Mouse (Mus musculus): ENCODE measurements around the gene Etv4.

The Etv4 gene

GRCm38 (mm10) chr11:101785852-101786205, 658 bp upstream of the Etv4 start:
- no peak for DNase-seq

GRCm38 (mm10) chr11:101784488-101785142, 556 bp downstream of the Etv4 start:
- no peak for DNase-seq

GRCm38 (mm10) chr11:101784072-101784471, 1.1 kb downstream of the Etv4 start:
- no peak for DNase-seq

- DNase-seq: no peak
Observed at GRCm38 (mm10) chr11:101783584-101783983, 1.6 kb downstream of the Etv4 start.

GRCm38 (mm10) chr11:101783135-101783534, 2.0 kb downstream of the Etv4 start:
- no peak for DNase-seq

GRCm38 (mm10) chr11:101776846-101777245, 8.3 kb downstream of the Etv4 start:
- no peak for DNase-seq

GRCm38 (mm10) chr11:101772449-101772848, 12.7 kb downstream of the Etv4 start:
- peak; percentile 56 for DNase-seq

GRCm38 (mm10) chr11:101772027-101772426, 13.1 kb downstream of the Etv4 start:
- DNase-seq: no peak

GRCm38 (mm10) chr11:101770266-101770665, 14.9 kb downstream of the Etv4 start:
- DNase-seq: no peak

- no peak for DNase-seq
Observed at GRCm38 (mm10) chr11:101768721-101769120, 16.4 kb downstream of the Etv4 start.

- no peak for DNase-seq
Observed at GRCm38 (mm10) chr11:101767326-101767725, 17.8 kb downstream of the Etv4 start.

- no peak for DNase-seq
Observed at GRCm38 (mm10) chr11:101764546-101764945, 20.6 kb downstream of the Etv4 start.

- DNase-seq: no peak
Observed at GRCm38 (mm10) chr11:101763723-101764122, 21.4 kb downstream of the Etv4 start.

GRCm38 (mm10) chr11:101759530-101759929, 25.6 kb downstream of the Etv4 start:
- no peak for DNase-seq

- no peak for DNase-seq
Observed at GRCm38 (mm10) chr11:101758431-101758830, 26.7 kb downstream of the Etv4 start.

- DNase-seq: no peak
Observed at GRCm38 (mm10) chr11:101757366-101757765, 27.8 kb downstream of the Etv4 start.

GRCm38 (mm10) chr11:101756616-101757015, 28.6 kb downstream of the Etv4 start:
- DNase-seq: no peak

GRCm38 (mm10) chr11:101733596-101733995, 51.6 kb downstream of the Etv4 start:
- no peak for DNase-seq

GRCm38 (mm10) chr11:101732518-101733440, 52.4 kb downstream of the Etv4 start, which contains the start of gene Dhx8:
Gene Dhx8 (plus strand): TSS chr11:101732919.
- peak; percentile 98 for DNase-seq

GRCm38 (mm10) chr11:101729308-101729707, 55.9 kb downstream of the Etv4 start:
- no peak for DNase-seq

- DNase-seq: no peak
Observed at GRCm38 (mm10) chr11:101726765-101727164, 58.4 kb downstream of the Etv4 start.

GRCm38 (mm10) chr11:101725043-101725442, 60.1 kb downstream of the Etv4 start:
- DNase-seq: no peak

GRCm38 (mm10) chr11:101719986-101720520, 65.1 kb downstream of the Etv4 start:
- no peak for DNase-seq
